ENCODE assay signal across 19 mouse cellular contexts in genomic region chr1:153617340-153617830, GRCm38 (mm10). TPM values are rescaled to one million over a fixed set of nuclear protein-coding genes. Genes with fewer than 3 reads are reported as not detected.
DNase-seq lines count a peak whose midpoint lies in the region.
"Had no signal": no experiment of that assay in that cellular context is flagged by ENCODE, and none has a peak within 500 bp of the region (broad histone marks: within the 10 kb centered on the region; RNA-seq: fewer than 3 reads in every experiment).

No protein-coding gene starts in this region.

- no peaks in the 10 kb centered on the region for H3K27me3 ChIP-seq in splenic B cell, adult 2 months (ENCODE audit: control insufficient read depth, insufficient read depth, low read length, poor library complexity, severe bottlenecking)
- H3K27me3 ChIP-seq: heart, embryonic 15.5 days; intestine, embryonic 15.5 days; kidney, embryonic 15.5 days; midbrain, embryonic 15.5 days had no signal

- DNase-seq in CD4-positive helper T cell, adult 2 months (ENCODE audit: low read depth, low spot score): peak; percentile 86
- peak; percentile 8 to 13 for DNase-seq in CD8-positive naive resting alpha-beta T cell, adult 2 months (ENCODE audit: low read depth in 2 of 2, low spot score in 2 of 2)
- DNase-seq in induced T-regulatory cell, adult 2 months (ENCODE audit: low read depth): peak; percentile 96
- peak; percentile 61 for DNase-seq in splenic B cell, adult 2 months (ENCODE audit: low read depth, low spot score)
- DNase-seq in lung, postnatal 36 days: no peak
- DNase-seq in MN1 (ENCODE audit: low spot score): no peak
- DNase-seq in heart, postnatal 10 days: no peak
- DNase-seq: cerebellum, postnatal 10 days; forebrain, postnatal 0 days; gastrocnemius, adult 2 months; heart, adult 18-20 months; lung, adult 2 months had no signal

- intact Hi-C loops in heart, postnatal 10 days (cut with DNase I): no loop called here

- H3K36me3 ChIP-seq in splenic B cell, adult 2 months (ENCODE audit: control insufficient read depth, insufficient read depth, low read length, poor library complexity, severe bottlenecking): no peaks in the 10 kb centered on the region
- H3K36me3 ChIP-seq: embryonic facial prominence, embryonic 10.5 days; heart, embryonic 15.5 days; intestine, embryonic 15.5 days; kidney, embryonic 15.5 days; limb, embryonic 10.5 days; midbrain, embryonic 15.5 days had no signal

RNA-seq across cellular contexts. Expression of gene Rgs8, which starts 35.4 kb away (rescaled TPM):
- total RNA-seq in heart, postnatal 10 days (2021): not detected
- total RNA-seq: adrenal gland, adult 18-20 months; gastrocnemius, adult 2 months; heart, adult 18-20 months had no signal

Comparison
In these comparisons a context has a peak if more than half of its experiments do, and no peak if none do; other contexts are left out.
1. DNase-seq: peak in CD4-positive helper T cell, adult 2 months (single experiment), CD8-positive naive resting alpha-beta T cell, adult 2 months (2 of 2), induced T-regulatory cell, adult 2 months (single experiment) and splenic B cell, adult 2 months (single experiment); none in lung, postnatal 36 days (single experiment), MN1 (single experiment) and heart, postnatal 10 days (0 of 2).